Mouse (Mus musculus): ENCODE data around the gene Tab2.

Gene Tab2

DNA sequence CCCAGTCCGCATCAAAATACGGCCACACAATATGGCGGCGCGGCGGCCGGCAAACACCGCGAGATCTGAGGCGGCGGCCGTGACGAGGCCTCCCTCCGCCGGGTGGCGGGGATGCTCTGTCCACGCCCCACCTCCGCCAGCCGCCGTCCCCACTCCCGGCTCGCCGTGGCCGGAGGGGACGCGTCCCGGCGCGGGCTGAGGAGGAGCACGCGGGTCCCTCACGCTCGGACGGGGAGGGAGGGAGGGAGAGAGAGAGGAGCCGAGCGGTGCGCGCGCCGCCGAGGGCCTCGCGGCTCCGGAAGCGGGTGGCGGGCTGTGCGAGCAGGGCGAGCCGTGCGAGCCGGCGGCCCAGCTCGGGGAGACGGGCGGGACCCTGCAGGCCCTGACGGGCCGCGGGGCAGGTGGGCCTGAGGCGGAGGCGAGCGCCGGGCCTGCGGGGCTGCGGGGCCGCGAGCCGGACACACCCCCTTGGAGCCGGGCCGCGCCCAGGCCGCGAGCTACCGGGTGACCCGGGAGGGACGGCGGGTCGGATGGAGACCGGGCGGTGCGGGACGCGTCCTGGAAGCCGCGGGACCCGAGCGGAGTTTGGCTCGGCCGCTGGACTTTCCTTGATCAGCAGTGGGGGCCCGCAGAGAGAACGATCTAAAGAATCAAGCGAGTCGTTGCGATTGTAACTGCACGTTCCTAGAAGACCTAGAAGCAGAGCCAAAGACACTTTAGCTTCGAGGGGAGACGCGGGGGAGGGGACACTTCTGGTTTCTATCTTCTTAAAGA, at the start of gene Tab2:
Tab2 (minus strand) TSS at position 3 of the 774 bp plus-strand sequence.
- peak; percentile 80 to 84 for DNase-seq

- no peak for DNase-seq
Measured at GRCm38 (mm10) chr10:7992258-7992919, 36.4 kb upstream of the Tab2 start.

- DNase-seq, result no peak
Measured at GRCm38 (mm10) chr10:7991596-7991995, 35.6 kb upstream of the Tab2 start.

- DNase-seq, result no peak
Measured at GRCm38 (mm10) chr10:7987521-7987920, 31.5 kb upstream of the Tab2 start.

DNA sequence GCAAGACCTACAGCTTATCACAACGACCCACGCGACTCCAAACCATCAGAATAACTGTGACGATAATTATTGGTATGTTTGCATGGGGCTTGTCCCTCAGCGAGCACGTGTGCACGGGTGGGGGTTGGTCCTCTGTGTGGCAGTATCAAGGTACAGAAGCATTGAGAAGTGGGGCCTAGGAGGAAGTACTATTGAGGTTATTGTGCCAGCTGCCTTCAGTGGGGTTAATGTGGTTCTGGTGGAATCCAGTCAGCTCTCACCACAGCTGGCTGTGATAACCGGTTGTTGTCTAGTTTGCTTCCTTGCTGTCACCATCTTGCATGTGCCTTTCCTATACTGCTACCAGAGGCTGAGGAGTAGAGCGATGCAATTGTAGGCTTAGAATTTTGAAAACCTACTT, 20.4 kb upstream of the Tab2 start:
- peak; percentile 5 to 26 for DNase-seq

DNA sequence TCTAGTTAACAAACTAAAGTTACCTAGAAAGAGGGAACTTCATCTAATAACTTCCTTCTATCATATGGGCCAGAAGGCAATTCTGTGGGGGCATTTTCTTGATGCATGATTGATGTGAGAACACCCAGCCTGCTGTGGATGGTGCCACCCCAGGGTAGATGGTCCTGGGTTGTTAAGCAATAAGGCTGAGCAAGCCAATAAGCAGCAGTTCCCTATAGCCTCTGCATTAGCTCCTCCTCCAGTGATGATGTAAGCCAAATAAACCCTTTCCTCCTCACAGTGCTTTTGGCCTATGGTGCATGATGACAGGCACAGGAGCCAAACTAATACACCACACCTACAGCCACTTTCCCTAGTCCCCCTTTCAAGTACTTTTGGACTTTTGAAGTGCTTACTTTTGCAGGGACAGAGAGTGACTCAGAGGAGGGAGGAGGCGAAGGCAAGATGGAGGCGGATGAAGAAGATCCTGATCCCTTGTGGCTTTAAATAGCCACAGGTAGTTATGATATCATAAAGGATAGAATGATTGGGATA, 12.8 kb upstream of the Tab2 start:
- no peak for DNase-seq

- DNase-seq, result no peak
Measured at GRCm38 (mm10) chr10:7967096-7967495, 11.1 kb upstream of the Tab2 start.

DNA sequence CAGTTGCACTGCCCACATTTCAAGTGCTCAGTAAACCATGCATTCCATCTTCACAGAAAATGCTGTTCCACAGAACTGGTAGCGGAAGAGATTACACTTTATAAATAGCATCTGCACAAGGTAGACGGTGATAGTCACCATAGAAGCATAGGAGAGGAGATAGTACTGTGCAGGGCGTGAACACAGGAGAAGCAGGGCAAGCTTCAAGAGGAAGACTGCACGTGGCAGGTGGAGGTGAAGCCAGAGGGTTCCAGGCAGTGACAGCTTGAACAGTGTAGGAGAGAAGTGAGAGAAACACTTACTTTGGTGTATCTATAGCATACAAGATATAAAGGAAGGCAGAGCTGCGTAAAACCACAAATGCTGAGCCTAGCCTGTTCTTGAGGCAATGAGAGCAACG, 3.0 kb upstream of the Tab2 start:
- no peak for DNase-seq

GRCm38 (mm10) chr10:7955634-7956121, 352 bp downstream of the Tab2 start:
- peak; percentile 62 to 73 for DNase-seq

GRCm38 (mm10) chr10:7954989-7955633, 919 bp downstream of the Tab2 start:
- DNase-seq, result peak; percentile 58 to 67

DNA sequence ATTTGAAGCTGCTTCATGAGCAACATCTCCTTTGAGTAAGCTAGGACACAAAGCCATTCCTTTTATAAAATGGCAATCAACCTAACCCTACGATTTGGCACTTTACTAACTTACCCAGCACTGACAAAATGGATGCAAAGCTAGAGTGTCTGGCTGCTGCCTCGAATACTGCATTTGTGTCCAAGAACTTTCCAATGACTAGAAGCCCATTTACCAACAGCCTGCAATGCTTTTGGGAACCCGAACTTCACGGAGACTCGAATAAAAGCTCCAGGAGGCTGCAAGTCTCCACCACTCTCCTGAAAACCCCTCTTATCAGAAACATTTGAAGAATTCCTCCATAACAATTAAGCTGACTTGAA, 1.4 kb downstream of the Tab2 start:
- no peak for DNase-seq

GRCm38 (mm10) chr10:7943006-7943405, 13.0 kb downstream of the Tab2 start:
- no peak for DNase-seq

- DNase-seq, result no peak
Measured at GRCm38 (mm10) chr10:7936556-7937192, 19.4 kb downstream of the Tab2 start.

DNA sequence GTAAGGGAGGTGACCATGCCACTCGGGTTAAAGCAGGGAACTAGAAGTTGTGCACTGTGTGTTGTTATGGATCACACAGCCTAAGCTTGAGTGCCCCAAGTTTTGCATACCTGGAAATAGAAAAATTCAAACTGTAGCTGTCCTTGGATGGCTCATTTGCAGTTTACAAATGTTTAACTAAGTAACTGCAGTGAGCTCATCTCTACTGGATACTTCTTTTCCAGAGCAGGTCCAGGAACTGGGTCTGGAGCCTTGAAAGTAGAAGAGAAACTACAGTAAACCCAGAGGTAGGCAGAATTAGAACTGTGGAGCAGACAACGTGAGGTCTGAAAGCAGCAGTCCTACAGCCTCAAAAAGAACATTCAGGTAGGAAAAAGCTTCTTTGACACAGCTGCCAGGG, 23.1 kb downstream of the Tab2 start:
- DNase-seq, result no peak

DNA sequence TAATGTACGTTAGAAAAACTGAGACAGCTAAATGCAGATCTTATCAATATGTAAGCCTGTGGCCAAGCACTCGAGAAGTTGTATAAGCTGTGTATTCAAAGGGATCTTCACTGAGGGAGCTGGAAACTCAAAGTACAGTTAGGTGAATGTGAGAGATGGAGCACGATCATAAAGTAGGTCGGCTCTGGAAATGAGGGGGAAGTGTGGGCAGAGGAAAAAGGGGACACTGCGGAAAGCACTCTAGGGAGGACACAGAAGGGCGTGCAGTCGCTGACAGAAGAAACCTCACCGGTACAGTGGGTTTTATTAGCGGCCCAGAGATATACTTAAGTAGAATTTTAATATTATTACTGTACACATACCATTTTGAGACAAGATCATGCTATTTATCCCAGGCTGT, 27.0 kb downstream of the Tab2 start:
- no peak for DNase-seq

DNA sequence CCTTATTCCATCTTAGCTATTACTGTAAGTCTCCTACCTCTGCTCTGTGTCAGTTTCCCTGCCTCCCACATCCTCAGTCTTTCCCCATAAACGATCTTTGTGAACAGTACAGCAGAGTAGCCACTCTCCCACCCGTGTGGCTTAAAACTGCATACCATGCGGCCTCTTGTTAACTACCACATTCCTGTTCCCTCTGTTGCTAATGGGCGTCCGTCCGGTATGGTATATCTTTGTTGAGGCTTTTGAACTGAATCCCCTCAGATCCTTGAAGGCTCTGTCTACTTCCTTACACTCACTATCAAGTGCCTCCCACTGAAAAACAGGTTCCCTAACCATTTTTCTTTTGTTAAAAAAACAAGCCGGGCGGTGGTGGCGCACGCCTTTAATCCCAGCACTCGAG, 30.5 kb downstream of the Tab2 start:
- DNase-seq, result no peak

DNA sequence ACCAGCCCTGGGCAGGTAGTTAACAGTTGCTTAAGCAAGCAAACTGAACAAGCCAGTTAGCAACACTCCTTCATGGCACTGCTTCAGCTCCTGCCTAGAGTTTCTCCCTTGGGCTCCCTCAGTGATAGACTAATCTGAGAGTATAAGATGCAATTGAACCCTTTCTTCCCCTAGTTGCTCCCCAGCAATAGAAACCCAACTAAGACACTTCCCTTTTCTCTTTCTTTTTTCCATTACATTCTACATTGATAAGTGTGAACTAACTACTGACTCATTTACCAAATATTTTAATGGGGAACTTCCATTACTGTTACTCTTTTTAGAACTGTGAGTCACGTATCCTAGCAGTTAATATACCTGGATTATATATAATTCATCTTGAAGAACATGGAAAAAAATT, 32.6 kb downstream of the Tab2 start:
- no peak for DNase-seq

DNA sequence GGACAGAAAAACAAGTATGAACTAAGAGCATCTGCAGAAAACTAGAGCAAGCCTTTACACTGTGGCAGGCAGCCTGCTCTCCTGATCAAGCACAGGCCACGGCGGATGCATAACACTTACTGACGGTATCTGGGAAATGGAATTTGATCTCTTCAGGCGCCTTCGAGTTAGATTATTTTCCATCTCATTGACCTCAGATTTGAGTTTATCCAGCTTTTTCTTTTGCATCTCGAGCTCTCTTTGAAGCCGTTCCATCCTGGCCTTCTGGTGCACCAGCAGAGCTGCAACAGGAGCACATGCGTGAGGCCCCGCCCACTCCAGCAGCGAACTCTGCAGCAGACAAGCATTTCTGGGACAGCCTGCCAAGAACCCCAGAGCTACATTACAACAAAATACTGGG, 44.8 kb downstream of the Tab2 start:
- DNase-seq, result no peak

- no peak for DNase-seq
Measured at GRCm38 (mm10) chr10:7907151-7907550, 48.9 kb downstream of the Tab2 start.

GRCm38 (mm10) chr10:7904157-7904556, 51.9 kb downstream of the Tab2 start:
- no peak for DNase-seq

GRCm38 (mm10) chr10:7900719-7901627, 55.1 kb downstream of the Tab2 start:
- DNase-seq, result no peak

- no peak for DNase-seq
Measured at GRCm38 (mm10) chr10:7888256-7888868, 67.7 kb downstream of the Tab2 start.
